Mouse (Mus musculus) liver, embryonic 14.5 days (tissue): ENCODE data around the gene Wipf3.

ENCODE experiments used
- CTCF ChIP-seq: IDR thresholded peaks from 2 replicates; pipeline ENCODE4 v1.5.1; 2016; ENCODE audit warnings: antibody characterized with exemption, low read depth, control low read depth
- EP300 ChIP-seq: IDR thresholded peaks from 2 replicates; pipeline ENCODE4 v1.6.1; 2016; ENCODE audit warnings: antibody characterized with exemption, low read depth

GRCm38 (mm10) chr6:54387044-54387443, 42.4 kb upstream of the Wipf3 start:
- no peak for TF ChIP-seq EP300
- TF ChIP-seq CTCF, result no peak
